Mouse (Mus musculus) midbrain, embryonic 13.5 days (tissue): ENCODE results near the gene Pten. TPM values are rescaled to one million over a fixed set of nuclear protein-coding genes. Genes with fewer than 3 reads are reported as not detected.
A peak's percentile ranks its signal among the peaks of the same experiment; 100 is the strongest.

ENCODE experiments used
- ATAC-seq: fragments of 200-750 bp; cut with Nextera tagmentation; 2 replicates; pipeline ENCODE4 v1.8.0; 2017; ENCODE audit warnings: mild to moderate bottlenecking, moderate TSS enrichment, moderate library complexity
- H3K27ac ChIP-seq: fragments of 300-500 bp; sonication (generic); 2 replicates; pipeline ENCODE4 v1.5.1; 2015; ENCODE audit warnings: inconsistent platforms, mild to moderate bottlenecking, moderate library complexity
- H3K27me3 ChIP-seq: fragments of 300-500 bp; sonication (generic); 2 replicates; pipeline ENCODE4 v1.6.1; 2015; ENCODE audit warnings: mild to moderate bottlenecking, inconsistent platforms
- H3K36me3 ChIP-seq: fragments of 300-500 bp; sonication (generic); 2 replicates; pipeline ENCODE4 v1.6.1; 2015; ENCODE audit warnings: mild to moderate bottlenecking, inconsistent platforms
- H3K4me1 ChIP-seq: fragments of 300-500 bp; sonication (generic); replicated peaks from 2 replicates; pipeline ENCODE4 v1.6.1; 2015; ENCODE audit warnings: inconsistent platforms
- H3K4me2 ChIP-seq: fragments of 300-500 bp; sonication (generic); replicated peaks from 2 replicates; pipeline ENCODE4 v1.6.1; 2015; ENCODE audit warnings: moderate library complexity, mild to moderate bottlenecking, inconsistent platforms
- H3K4me3 ChIP-seq: fragments of 300-500 bp; sonication (generic); replicated peaks from 2 replicates; pipeline ENCODE4 v1.5.1; 2015; ENCODE audit warnings: mild to moderate bottlenecking, inconsistent platforms
- H3K9ac ChIP-seq: fragments of 300-500 bp; sonication (generic); replicated peaks from 2 replicates; pipeline ENCODE4 v1.6.1; 2015; ENCODE audit warnings: mild to moderate bottlenecking, inconsistent platforms
- H3K9me3 ChIP-seq: fragments of 300-500 bp; sonication (generic); 2 replicates; pipeline ENCODE4 v1.6.1; 2016; ENCODE audit warnings: mild to moderate bottlenecking, inconsistent platforms
- WGBS: fragments of 180-500 bp; shearing (Covaris S2); methylation state at CpG from one replicate; pipeline ENCODE4 v1.1.7; 2015; 5-methylcytosine and 5-hydroxymethylcytosine counted together
- polyA plus RNA-seq: library from polyadenylated mRNA; unstranded; fragments of >200 nt; fragmentation: Nextera tagmentation; extraction: Ambion mirVana; gene quantifications from 2 replicates; pipeline ENCODE4 v1.2.1, GENCODE M21; 2015

Pten gene
- polyA plus RNA-seq, 1 experiment from 2014 or later: 11.1 TPM

DNA sequence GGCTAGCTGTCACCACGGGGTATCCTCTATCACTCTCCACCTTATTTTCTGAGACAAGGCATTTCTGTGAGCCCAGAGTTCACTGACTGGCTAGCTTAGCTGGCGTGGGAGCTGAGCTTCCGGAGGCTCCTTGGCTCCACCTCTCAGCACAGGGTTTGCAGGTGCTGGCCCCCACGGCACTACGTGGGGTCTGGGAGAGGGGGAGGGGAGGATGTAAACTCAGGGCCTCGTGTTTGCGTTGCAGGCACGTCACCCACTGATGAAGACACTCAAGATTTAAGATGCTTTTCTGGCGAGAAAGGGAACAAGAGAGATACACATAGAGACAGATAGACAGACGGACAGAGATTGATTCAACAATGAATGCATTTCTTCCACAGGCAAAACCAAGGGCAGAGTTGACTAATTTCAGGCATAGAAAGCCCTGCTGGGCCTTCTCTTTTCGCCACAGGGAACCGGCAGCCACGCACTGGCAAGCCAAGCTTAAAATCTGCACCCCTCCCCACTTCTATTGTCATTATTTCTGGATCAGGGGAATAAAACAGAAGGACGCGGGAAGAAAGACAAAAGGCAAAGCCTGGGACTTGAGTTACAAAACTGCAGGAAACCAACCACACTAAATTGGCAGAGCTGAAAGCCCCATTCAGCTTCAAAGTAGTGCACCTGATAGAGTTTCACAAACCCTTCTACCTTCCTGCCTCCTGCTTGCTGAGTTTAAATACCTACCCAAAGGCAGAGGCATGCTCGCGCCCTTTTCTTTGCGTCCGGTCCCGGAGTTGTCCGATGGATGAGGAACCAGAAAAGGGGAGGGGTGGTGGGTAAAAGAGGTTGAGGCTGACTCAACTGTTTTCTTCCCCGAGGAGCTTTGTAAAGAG, 30.6 kb upstream of the Pten start:
- Histone ChIP-seq H3K9ac (peak overlapping the region; percentile 40), H3K27ac (no peak overlapping the region), H3K27me3 (peaks cover 13% of the 10 kb centered on the region; the same call in 1 of the 2 replicates), H3K9me3 (no peaks in the 10 kb centered on the region), H3K4me3 (peak overlapping the region; percentile 26), H3K36me3 (no peaks in the 10 kb centered on the region), H3K4me2 (peak overlapping the region; percentile 50), H3K4me1 (peaks cover 21% of the 10 kb centered on the region)
- under 1% methylated on average over 22 of the region's 22 CpGs for WGBS
- peak; percentile 77 for ATAC-seq

DNA sequence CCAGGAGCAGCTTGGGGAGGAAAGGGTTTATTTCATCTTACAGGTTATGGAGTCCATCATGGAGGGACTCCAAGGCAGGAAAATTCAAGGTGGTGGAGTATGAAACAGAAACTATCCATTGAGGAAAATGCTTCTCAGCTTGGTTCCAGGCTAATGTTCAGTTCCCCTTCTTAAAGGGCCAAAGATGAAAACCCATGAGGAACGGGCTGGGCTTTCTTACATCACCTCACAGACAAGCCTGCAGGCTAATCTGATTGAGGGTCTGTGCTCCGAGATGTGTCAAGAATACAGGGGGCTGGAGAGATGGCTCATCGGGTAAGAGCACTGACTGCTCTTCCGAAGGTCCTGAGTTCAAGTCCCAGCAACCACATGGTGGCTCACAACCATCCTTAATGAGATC, 27.5 kb upstream of the Pten start:
- ATAC-seq: no peak

DNA sequence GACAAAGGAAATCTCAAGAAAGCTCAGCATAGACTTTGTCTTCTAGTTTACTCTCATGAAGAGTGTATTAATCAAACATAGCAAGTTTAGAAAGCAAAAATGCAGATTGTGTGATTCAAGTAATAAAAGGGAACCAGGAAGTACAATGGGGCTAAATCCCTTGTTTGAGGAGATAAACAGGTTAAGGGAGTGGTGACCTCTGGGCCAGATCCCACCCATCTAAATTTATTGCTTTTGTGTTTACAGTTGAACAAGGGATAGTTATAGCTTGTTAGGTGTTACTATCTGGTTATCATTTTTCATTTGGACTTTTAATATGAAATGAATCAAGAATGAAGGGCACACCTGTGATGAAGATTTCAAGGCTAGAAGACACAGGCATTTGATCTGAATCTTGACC, 24.4 kb upstream of the Pten start:
- no peaks in the 10 kb centered on the region for H3K4me1 ChIP-seq

More for the DNA sequence above, 27.5 kb upstream of the Pten start:
- peaks cover 13% of the 10 kb centered on the region; the same call in 1 of the 2 replicates for H3K27me3 ChIP-seq
- H3K9me3 ChIP-seq: no peaks in the 10 kb centered on the region
- 90% methylated on average over 4 of the region's 4 CpGs for WGBS
- H3K27ac ChIP-seq: no peak overlapping the region
- no peaks in the 10 kb centered on the region for H3K36me3 ChIP-seq
- H3K4me1 ChIP-seq: peaks cover 15% of the 10 kb centered on the region
- no peak overlapping the region for H3K4me2 ChIP-seq
- no peak overlapping the region for H3K4me3 ChIP-seq
- H3K9ac ChIP-seq: no peak overlapping the region

DNA sequence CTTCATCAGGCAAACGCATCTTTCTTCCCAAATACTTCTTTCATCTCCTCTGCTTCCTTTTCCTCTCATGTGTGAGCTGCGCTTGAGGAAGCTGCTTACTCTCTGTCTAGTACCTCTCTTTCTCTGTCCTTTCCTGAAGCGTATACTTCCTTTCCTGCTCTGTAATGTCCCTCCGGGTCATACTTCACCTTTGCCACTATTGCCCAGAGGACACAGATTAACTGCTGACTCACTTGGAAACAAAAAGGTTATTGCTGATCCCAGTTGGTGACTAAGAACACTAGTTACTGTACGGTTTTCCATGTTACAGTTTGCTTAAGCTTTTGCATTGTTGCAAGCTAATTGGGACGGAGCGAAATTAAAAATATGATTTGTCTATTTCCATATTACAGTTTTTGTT, 19.5 kb upstream of the Pten start:
- H3K4me3 ChIP-seq: no peak overlapping the region
- no peaks in the 10 kb centered on the region for H3K9me3 ChIP-seq
- no peaks in the 10 kb centered on the region for H3K27me3 ChIP-seq
- no peaks in the 10 kb centered on the region for H3K4me1 ChIP-seq
- no peak overlapping the region for H3K27ac ChIP-seq
- no peak for ATAC-seq
- no peaks in the 10 kb centered on the region for H3K36me3 ChIP-seq
- H3K4me2 ChIP-seq: no peak overlapping the region
- 93% methylated on average over 7 of the region's 7 CpGs for WGBS
- no peak overlapping the region for H3K9ac ChIP-seq

More for the DNA sequence above, 24.4 kb upstream of the Pten start:
- Histone ChIP-seq H3K9me3 (no peaks in the 10 kb centered on the region), H3K27me3 (peaks cover 5% of the 10 kb centered on the region; the same call in 1 of the 2 replicates), H3K27ac (no peak overlapping the region), H3K9ac (no peak overlapping the region), H3K4me2 (no peak overlapping the region), H3K4me3 (no peak overlapping the region), H3K36me3 (no peaks in the 10 kb centered on the region)
- no peak for ATAC-seq

DNA sequence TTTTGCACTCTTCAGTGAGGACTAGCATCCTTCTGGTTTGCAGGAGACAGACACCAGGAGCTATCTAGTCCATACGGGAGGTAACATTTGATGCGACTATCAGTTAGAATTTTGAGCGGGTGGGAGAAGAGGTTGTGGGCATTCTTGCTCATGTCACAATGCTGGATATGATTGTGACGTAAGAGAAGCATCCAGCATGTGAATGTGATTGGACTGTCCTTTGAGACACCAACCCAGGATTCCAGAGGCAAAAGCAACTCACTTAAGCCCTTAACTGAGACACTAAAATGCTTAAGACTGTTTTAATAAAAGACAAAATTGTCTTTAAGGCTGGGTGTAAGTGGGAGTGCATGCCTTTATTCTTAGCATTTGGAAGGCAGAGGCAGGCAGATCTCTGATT, 17.6 kb upstream of the Pten start, which contains the start of gene Atad1:
Gene Atad1, minus strand, starts transcription at position 101 of the 400 bp plus-strand sequence.
- Histone ChIP-seq H3K9me3 (no peaks in the 10 kb centered on the region), H3K36me3 (no peaks in the 10 kb centered on the region), H3K27ac (no peak within 1 kb of the TSS), H3K27me3 (no peaks in the 10 kb centered on the region), H3K4me2 (no peak within 1 kb of the TSS), H3K4me3 (no peak within 1 kb of the TSS), H3K9ac (no peak within 1 kb of the TSS), H3K4me1 (no peaks in the 10 kb centered on the region)
- no peak for ATAC-seq
- 95% methylated on average over 4 of the region's 4 CpGs for WGBS

DNA sequence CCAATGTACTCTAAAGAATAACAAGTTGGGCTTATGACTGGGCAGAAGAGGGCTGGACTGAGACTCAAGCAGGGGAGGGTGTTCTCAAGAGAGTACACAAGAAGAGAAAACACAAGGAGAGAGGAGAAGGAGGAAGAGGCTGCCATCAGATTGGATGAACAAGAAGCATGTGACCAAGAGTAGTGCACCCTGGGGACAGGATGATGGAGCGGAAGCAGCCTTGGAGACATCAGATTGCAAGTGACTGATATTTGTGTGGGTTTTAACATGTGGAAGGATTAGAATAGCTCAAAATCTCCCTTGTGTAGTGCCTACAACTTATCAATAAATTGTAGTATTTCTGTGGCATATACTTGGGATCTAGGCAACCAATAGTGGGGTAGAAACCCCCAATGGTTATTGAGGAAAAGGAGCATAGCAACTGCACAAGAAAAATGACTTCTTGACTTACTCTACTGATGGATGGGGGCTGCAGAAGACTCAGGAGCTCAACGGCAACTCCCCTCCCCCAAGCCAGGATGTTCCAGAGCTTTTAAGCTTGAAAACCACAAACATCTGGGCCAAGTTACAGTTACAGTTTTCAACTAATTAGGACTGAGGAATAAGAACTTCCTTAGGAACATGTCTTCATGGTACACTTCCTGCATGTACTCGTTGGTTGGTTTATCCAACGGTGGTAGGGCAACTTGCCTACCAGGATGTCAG, 16.5 kb upstream of the Pten start:
- H3K27me3 ChIP-seq: no peaks in the 10 kb centered on the region
- no peaks in the 10 kb centered on the region for H3K36me3 ChIP-seq
- no peak overlapping the region for H3K27ac ChIP-seq
- no peak overlapping the region for H3K4me2 ChIP-seq
- H3K4me3 ChIP-seq: no peak overlapping the region
- 91% methylated on average over 4 of the region's 4 CpGs for WGBS
- H3K4me1 ChIP-seq: no peaks in the 10 kb centered on the region
- ATAC-seq: no peak
- H3K9me3 ChIP-seq: no peaks in the 10 kb centered on the region
- H3K9ac ChIP-seq: no peak overlapping the region

DNA sequence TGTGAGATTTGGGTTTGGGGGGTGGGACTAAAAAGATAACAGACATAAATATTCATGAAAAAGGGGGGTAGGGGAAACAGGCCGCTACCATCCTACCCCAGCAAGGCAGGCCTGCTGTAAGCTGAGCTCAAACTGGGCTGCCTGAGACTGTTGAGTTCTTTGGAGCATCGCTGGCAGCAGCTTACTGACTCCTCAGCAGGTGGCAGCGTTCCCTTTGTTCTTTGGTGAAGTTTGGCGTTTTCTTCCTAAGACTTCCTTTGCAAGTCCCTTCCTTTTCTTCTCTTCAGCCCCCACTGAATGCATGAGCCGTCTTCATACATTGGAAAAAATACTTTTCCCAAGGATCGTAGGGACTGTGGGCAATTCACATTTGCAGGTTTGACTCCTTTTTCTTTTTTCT, 7.9 kb upstream of the Pten start:
- no peak overlapping the region for H3K4me2 ChIP-seq
- WGBS: 4% methylated on average over 6 of the region's 6 CpGs
- ATAC-seq: no peak

DNA sequence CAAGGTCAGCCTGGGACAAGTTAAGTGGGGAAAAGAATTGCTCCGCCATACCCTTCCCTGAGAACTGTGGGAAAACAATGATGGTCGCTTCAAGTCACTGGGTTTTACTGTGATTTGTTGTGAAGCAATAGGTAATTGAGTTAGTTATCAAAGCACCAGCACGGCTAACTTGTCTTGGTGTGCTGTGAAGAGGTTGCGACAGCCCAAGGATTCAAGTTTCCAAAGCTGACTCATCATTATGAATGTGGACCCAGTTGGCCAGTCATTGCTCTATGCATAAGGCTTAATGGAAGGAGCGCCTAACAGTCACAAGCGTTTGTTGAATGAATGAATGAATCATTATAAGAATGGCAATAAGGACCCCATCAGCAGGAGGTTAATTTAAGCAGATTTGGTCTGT, 4.9 kb upstream of the Pten start:
- no peak overlapping the region for H3K4me3 ChIP-seq
- 93% methylated on average over 6 of the region's 6 CpGs for WGBS
- no peak overlapping the region for H3K4me2 ChIP-seq
- H3K27me3 ChIP-seq: peaks cover 7% of the 10 kb centered on the region
- ATAC-seq: no peak
- no peaks in the 10 kb centered on the region for H3K36me3 ChIP-seq
- no peak overlapping the region for H3K9ac ChIP-seq
- H3K27ac ChIP-seq: no peak overlapping the region
- no peaks in the 10 kb centered on the region for H3K9me3 ChIP-seq
- peaks cover 20% of the 10 kb centered on the region for H3K4me1 ChIP-seq

More for the DNA sequence above, 7.9 kb upstream of the Pten start:
- Histone ChIP-seq H3K9ac (no peak overlapping the region), H3K9me3 (no peaks in the 10 kb centered on the region), H3K36me3 (no peaks in the 10 kb centered on the region), H3K27me3 (peaks cover 7% of the 10 kb centered on the region), H3K27ac (no peak overlapping the region), H3K4me1 (peaks cover 5% of the 10 kb centered on the region), H3K4me3 (no peak overlapping the region)

DNA sequence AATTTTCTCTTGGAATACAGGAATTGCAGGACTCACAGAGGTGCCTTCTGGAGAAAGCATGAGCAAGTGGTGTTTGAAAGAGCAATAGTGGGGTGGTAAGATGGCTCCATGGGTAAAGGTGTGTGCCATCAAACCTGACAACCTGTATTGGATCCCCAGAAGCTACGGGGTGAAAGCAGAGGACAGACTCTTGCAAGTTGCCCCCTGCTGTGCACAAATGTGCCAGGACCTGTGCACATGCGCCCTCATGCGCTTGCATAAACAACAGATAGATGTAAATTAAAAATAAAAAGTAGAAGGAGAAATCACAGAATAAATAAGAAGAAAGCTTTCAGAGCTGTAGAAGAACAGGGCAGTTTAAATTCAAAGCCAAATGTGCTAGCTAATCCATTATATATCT, 3.9 kb upstream of the Pten start:
- no peak for ATAC-seq
- Histone ChIP-seq H3K4me2 (no peak overlapping the region), H3K4me1 (peaks cover 20% of the 10 kb centered on the region), H3K36me3 (no peaks in the 10 kb centered on the region), H3K27me3 (peaks cover 7% of the 10 kb centered on the region), H3K9ac (no peak overlapping the region), H3K9me3 (no peaks in the 10 kb centered on the region), H3K4me3 (no peak overlapping the region), H3K27ac (no peak overlapping the region)
- 82% methylated on average over 3 of the region's 3 CpGs for WGBS

DNA sequence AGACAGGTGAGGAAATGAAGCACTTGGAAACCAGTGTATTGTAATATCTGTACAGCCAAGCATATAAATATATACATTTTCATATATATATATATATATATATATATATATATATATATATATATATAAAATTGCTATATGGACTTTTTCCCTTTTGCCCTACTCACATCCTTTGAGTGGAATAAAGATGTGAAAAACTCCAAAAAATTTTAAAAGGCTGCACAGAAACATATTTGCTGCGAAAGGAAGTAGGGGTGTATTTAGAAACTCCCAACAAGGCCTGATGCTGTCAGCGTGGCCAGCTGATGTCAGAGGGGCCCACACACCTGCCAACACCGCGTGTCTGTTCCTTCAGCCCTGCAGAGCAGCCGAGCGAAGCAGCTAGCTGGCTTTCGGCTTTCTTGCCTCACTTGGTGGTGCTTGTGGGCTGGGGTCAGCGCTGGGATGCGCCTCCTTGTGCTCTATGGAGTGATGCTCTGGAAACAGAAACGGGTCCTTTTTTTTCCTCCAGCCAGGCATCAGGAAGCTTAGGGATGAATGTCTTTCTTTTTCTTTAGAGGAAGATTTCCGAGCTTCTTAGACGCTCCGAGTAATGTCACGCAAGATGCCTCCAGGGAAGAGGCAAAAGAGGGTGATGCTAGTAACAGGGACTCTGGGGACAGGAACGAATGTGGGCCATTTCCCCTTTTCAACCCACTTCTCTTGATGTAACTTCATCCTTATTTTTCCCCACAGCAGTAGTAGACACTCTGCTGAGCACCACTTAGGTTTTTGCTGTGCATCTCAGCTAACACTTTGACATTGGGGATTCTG, 2.9 kb upstream of the Pten start:
- peak overlapping the region; percentile 92 for H3K4me2 ChIP-seq
- H3K4me1 ChIP-seq: peaks cover 22% of the 10 kb centered on the region
- peak overlapping the region; percentile 48; the same call in 1 of the 2 replicates for H3K9ac ChIP-seq
- peaks cover 7% of the 10 kb centered on the region for H3K27me3 ChIP-seq
- ATAC-seq: no peak
- 13% methylated on average over 15 of the region's 15 CpGs for WGBS
- H3K4me3 ChIP-seq: peak overlapping the region; percentile 5; the same call in 1 of the 2 replicates
- H3K36me3 ChIP-seq: no peaks in the 10 kb centered on the region
- no peak overlapping the region for H3K27ac ChIP-seq
- no peaks in the 10 kb centered on the region for H3K9me3 ChIP-seq

DNA sequence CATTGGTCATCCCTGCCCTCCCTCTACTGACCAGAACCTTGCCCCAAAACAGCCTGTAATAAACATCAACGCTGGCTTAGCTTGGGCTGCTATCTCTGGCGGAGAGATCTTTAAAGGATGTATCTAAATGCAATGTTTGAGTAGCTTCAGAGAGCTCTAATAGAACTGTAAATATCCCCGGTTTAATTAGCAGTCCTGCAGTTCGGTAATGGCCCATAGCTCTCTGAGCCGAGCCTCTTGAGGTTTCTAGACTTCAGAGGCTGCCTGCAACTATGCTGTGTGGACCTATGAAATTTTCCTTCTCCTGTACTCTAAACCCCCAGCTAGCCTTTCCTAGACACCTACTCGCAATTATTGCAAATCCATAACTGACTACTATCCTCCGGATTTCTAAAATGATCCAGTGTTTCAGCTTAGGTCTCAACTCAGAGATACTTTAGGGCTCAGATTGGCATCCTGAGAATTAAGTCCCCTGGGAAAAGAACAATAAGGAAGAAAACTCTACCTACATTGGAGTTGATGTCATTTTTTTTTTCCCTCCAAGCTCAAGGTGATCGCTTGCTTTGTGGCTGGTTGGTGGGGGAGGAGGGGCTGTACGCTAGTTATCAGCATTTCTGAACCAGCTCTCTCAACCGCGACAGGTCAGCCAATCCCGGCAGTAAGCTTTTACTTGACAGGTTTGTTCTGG, 2.0 kb upstream of the Pten start:
- Histone ChIP-seq H3K4me3 (peak overlapping the region; percentile 98), H3K4me1 (peaks cover 27% of the 10 kb centered on the region), H3K36me3 (no peaks in the 10 kb centered on the region), H3K9me3 (no peaks in the 10 kb centered on the region), H3K9ac (peak overlapping the region; percentile 70), H3K27me3 (peaks cover 7% of the 10 kb centered on the region), H3K27ac (peak overlapping the region; percentile 95), H3K4me2 (peak overlapping the region; percentile 92)
- ATAC-seq: no peak
- 4% methylated on average over 12 of the region's 12 CpGs for WGBS
